Mouse (Mus musculus) ovary, postnatal 10 days (tissue): ENCODE measurements around the gene Ror1.

Experiments
- DNase-seq: peaks from one replicate; pipeline ENCODE4 v3.0.0; 2022; ENCODE audit warnings: low spot score

Gene Ror1

GRCm38 (mm10) chr4:100311775-100312537, 216.4 kb downstream of the Ror1 start:
- no peak for DNase-seq

GRCm38 (mm10) chr4:100315066-100315465, 219.5 kb downstream of the Ror1 start:
- DNase-seq: no peak

- DNase-seq: no peak
Measured at GRCm38 (mm10) chr4:100321758-100322157, 226.2 kb downstream of the Ror1 start.

GRCm38 (mm10) chr4:100324719-100325515, 229.3 kb downstream of the Ror1 start:
- DNase-seq: no peak

- no peak for DNase-seq
Measured at GRCm38 (mm10) chr4:100328361-100328970, 232.9 kb downstream of the Ror1 start.

- no peak for DNase-seq
Measured at GRCm38 (mm10) chr4:100335168-100335567, 239.6 kb downstream of the Ror1 start.

GRCm38 (mm10) chr4:100347791-100348190, 252.2 kb downstream of the Ror1 start:
- DNase-seq: no peak

GRCm38 (mm10) chr4:100350106-100350795, 254.7 kb downstream of the Ror1 start:
- DNase-seq: no peak

- no peak for DNase-seq
Measured at GRCm38 (mm10) chr4:100351797-100352290, 256.3 kb downstream of the Ror1 start.

GRCm38 (mm10) chr4:100355566-100355965, 260.0 kb downstream of the Ror1 start:
- no peak for DNase-seq

GRCm38 (mm10) chr4:100357881-100358589, 262.4 kb downstream of the Ror1 start:
- no peak for DNase-seq

GRCm38 (mm10) chr4:100363666-100364065, 268.1 kb downstream of the Ror1 start:
- no peak for DNase-seq

- no peak for DNase-seq
Measured at GRCm38 (mm10) chr4:100368691-100369090, 273.1 kb downstream of the Ror1 start.

- DNase-seq: no peak
Measured at GRCm38 (mm10) chr4:100369541-100370174, 274.1 kb downstream of the Ror1 start.

- no peak for DNase-seq
Measured at GRCm38 (mm10) chr4:100372806-100373205, 277.2 kb downstream of the Ror1 start.

- DNase-seq: no peak
Measured at GRCm38 (mm10) chr4:100373780-100374179, 278.2 kb downstream of the Ror1 start.

GRCm38 (mm10) chr4:100375286-100375685, 279.7 kb downstream of the Ror1 start:
- no peak for DNase-seq

GRCm38 (mm10) chr4:100376163-100376562, 280.6 kb downstream of the Ror1 start:
- DNase-seq: no peak

GRCm38 (mm10) chr4:100377231-100377630, 281.6 kb downstream of the Ror1 start:
- DNase-seq: no peak

- DNase-seq: no peak
Measured at GRCm38 (mm10) chr4:100377996-100378395, 282.4 kb downstream of the Ror1 start.

- DNase-seq: no peak
Measured at GRCm38 (mm10) chr4:100381760-100382159, 286.2 kb downstream of the Ror1 start.
